Mouse (Mus musculus) mature B cell (primary cell): Measurements from ENCODE around the gene Gm5460.

Source experiments
- in situ Hi-C: fragments of 300-500 bp; cut with MboI; formaldehyde crosslinking; loops from 2 replicates; pipeline ENCODE4 v1.14.3; 2019

The Gm5460 gene

DNA sequence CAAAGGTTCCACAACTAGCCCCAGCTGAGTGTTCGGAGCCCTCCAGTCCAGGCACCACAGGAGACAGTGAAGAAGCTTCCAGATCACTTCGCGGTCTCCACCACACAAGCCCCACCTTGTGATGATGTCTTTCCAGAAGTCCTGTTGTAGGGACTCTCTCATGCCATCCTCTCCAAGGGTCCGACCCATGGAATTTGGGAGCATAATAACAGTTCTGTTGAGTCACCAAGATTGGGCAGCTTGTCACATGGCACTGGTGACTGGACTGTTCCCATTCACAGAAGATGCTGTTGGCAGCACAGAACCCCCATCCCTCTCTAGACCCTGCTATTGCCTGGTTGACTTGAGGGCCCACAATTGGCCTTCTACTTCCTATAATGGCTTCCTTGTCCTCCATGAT lies at the start of gene Gm5460:
Gene Gm5460, plus strand, starts transcription at position 378 of the 400 bp plus-strand sequence.
- in situ Hi-C loops: no loop called here

DNA sequence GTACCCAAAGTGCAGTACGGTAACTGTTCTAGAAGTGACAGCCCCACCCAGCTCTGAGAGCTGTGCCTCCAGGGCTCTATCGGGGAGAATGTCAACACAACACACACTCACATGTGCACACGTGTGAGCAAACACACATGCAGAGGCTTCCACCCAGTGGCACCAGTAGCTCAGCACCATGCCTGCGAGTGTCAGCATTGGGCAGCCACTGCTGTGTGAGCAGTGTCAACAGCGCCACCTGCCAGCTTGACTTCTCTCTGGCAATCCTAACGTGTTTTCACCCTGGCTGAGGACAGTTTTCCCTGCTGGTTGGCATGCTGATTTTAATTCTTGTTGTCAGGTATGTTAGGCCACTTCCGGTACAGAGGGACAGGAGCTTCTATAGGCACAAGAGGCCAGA lies 43.9 kb upstream of the Gm5460 start:
- in situ Hi-C loops: no loop called here

DNA sequence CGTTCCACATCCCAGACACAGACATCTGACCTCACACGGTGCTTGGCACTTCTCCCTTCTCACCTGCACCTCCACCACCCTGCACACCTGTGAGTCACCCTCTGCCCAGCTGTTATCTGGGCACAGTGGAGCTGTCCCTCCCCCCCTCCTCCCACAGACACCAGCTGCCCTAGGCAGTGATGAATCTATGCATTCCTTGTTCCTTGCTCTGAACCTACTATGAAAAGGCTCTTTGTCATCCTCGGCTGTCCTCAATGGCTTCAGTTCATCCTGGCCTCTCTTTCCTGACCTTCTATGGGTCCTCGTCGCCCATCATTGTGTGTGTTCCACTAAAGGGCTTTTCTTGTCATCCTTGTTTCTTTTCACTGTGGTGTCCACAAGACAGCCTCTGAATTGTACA lies 41.8 kb upstream of the Gm5460 start:
- in situ Hi-C loops: no loop called here

DNA sequence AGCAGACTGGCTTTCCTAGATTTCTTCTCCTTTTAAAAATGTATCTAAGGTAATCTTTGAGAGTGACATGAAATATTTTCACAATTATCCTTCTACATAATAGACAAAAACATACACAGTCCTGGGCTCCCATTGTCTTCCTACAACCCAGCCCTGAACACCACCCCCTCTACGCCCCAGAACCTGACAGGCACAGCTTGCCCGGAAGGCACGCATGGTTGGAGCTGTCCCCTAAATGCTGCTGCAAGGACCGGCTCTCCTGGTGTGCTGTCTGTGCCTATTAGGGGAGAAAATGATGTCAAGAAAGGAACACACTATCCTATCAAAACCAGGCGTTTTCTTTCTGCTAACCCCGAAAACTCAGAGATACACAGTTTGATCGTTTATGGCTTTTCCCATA lies 38.8 kb upstream of the Gm5460 start:
- in situ Hi-C loops: no loop called here

DNA sequence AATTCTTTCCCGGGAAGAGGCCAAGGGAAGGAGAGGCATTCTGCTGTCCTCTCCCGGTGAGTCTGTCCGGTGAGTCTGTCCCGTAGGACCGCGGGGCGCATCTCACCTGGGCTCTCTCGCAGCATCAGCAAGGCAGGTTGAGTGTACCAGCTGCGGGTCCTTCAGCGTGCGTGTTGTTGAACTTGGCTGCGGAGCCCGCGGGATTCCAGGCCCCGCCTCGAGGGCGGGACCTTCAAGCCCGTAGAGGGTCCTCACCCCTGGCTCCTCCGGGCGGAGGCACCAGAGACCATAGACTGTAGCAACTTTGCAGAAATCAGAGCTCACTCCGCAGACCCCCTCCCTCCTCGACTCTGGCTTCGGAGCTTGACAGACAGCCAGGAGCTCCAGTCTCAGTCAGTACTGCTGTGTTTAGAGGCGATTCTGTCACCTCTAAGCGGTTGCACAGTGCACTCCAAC lies 37.9 kb upstream of the Gm5460 start, which contains the start of gene Zfp488:
Gene Zfp488, minus strand, starts transcription at position 161 of the 456 bp plus-strand sequence.
- in situ Hi-C loops: no loop called here

DNA sequence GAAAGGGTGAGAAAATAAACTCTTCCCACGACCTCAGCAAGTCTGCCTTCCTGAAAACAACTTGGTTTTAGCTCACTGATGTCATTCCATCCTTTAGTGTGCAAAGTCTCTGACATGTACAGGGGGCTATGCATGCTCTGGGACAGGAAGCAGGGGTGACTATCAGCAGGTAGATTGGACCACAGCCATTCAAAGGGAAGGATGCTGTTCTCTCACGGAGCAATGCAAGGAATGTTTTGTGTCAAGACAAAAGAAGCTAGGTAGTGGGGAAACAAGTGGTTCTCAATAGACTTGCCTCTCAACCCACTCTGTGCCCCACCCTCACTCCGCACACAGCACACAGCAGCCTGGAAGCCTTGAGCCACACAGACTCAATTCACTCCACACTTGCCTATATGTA lies 27.4 kb upstream of the Gm5460 start:
- in situ Hi-C loops: no loop called here

DNA sequence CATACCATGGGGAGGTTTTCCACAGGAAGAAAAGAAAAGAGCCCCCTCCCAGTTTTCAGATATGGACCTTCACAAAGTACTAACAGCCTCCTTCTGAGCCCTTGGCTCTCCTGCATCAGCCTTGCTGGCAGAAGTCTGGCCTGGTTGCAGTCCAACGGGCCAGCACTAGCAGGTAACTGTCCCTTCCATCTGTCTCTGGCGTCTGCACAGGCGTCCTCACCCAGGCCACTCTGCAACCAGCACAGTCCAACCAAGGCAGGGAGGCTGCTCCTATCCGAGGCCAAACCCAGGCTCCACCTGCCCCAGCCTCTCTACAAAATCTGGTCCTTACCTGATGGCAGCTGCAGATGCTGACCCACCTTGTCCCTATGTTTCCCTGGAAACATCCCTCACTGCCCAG lies 24.6 kb upstream of the Gm5460 start:
- in situ Hi-C loops: no loop called here

DNA sequence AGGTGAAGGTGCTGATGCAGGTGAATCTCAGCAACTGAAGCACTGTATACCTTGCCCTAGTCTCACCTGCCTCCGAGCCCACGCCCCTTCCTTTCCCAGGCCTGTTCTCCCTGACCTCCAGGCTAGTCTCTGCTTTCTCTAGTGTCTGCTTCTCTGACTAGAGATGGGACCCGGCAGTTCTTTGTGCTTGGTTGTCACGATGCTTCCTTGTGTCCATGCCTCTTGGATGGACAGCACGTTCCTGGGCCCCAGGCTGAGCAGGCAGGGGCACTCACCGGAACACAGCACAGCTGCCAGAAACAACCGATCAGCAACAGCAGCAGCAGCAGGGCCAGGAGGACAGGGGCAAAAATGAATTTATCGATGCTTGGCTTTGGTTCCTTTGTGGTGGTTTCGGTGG lies 23.5 kb upstream of the Gm5460 start:
- in situ Hi-C loops: no loop called here

DNA sequence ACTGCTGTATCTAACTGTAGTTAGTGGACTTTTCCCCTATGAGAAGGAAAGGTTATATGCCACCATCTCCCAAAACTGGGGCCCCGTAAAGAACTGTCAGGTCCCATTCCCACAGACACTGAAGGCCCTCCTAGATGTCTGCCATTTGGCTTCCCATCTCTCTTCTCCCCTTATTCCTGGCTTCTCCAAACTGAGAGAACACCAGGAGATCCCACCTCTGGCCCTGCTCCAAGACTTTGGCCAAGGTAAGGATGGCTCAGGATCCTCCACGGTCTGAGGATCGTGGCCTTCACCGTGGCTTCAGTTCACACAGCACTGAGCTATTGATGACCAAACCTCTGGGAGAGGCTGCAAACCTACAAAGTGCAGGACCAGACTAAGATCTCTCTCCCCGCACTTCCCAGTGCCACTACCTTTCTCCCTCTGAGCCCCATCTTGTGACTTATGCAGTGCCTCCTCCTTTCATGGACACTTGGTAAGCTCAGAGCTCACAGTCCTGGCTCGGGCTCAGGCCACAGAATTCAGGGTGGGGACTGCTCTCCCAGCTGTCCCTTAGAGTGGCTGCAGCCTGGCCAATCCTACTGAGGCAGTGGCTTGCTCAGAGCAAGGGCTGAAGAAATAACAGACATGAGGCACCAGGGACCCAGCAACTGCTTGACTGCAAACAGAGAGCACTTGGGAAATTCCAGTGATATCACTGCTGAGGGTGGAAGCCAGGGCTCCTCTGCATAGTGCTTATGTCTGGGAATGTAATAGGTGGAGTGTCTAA lies 22.9 kb upstream of the Gm5460 start:
- in situ Hi-C loops: no loop called here

DNA sequence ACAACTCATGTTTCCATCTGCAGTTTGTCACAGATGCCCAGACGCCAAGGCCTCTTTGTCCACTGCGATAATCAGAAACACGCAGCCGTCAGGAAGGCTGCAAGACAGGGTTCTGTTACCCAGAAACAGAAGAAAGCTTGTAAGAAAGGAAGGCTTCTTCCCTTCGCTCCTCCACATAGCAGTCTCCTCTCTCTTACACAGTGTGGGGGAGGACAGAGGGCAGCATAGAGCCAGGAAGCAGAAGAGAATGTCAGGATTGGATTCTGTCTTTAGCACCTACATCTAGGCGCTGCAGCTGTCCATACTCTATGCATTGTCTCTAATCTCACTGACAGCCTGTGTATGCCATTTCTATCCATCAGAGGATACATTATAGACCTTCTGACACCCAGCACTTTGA lies 19.1 kb upstream of the Gm5460 start:
- in situ Hi-C loops: no loop called here

DNA sequence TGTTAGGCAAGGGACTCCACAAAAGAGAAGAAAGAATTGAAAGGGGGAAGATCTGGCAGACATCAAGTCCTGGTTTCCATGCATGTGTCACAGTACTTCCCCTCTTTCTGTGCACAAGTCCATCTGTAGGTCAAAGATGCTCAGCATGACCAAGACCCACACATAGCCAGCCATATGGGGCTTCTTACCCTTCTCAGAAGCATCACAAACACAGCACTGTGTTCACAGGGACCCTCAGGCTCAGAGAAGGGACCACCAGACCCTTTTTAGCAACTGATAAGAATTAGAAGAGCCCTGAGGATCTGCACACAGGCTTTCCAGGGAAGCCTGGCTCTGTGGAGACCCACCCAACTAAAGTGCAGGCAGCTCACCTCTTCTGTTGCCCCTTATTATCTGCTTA lies 16.5 kb upstream of the Gm5460 start:
- in situ Hi-C loops: no loop called here

DNA sequence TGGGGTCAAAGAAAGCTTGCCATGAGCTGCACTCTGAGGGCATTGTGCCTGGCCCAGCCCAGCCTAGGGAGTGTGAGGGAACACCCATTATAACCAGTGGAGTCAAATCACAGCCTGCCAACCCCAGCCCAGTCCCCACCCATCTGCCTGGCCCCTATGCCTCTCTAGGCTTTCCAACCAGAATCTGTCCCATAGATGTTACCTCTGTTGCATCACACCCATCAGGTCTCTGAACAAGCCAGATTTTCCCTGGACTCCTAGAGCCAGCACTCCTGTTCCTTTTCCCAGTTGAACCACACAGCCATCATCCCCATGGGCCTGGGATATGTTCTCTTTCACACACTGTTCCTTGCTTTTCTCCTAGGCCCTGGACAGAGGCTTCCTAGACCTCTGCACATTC lies 15.1 kb upstream of the Gm5460 start:
- in situ Hi-C loops: no loop called here

DNA sequence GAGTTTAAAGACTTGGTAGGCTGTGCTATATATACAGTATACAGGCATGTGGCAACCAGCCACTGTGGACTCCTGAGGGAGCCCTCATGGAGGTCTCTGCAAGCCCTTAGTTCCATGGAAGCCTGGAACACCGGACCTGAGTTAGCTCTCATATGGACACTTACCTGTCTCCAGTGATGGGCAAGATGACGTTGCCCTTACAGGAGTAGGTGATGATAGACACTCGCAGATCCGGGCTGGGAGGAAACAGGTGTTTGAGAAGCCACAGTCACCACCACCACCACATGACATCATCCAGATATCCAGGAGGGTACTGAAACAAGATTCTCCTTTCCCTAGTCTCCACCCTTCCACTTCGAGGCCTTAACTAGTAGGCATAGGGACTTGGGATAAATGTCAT lies 14.2 kb upstream of the Gm5460 start:
- in situ Hi-C loops: no loop called here

DNA sequence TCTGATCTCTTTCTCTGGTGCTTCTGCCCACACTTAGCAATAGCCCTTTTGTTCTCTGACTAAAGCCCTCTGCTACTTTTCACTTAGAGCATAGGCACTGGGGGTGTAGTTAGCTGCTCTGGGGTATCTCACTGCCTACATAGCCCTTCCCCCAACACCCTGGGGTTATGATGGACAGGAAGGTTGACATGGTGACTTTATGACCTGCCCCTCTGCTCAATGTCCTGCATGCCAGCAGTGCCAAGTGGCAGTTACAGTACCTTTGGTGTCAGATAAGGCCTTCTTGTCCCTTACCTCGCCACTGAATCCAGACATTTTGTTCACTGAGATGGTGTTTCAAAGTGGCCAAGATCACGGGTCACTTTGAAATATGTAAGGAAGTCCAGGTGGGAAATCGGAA lies 1.5 kb upstream of the Gm5460 start, which contains the start of gene Gm30083:
Gene Gm30083, minus strand, starts transcription at position 120 of the 400 bp plus-strand sequence.
- in situ Hi-C loops: no loop called here

DNA sequence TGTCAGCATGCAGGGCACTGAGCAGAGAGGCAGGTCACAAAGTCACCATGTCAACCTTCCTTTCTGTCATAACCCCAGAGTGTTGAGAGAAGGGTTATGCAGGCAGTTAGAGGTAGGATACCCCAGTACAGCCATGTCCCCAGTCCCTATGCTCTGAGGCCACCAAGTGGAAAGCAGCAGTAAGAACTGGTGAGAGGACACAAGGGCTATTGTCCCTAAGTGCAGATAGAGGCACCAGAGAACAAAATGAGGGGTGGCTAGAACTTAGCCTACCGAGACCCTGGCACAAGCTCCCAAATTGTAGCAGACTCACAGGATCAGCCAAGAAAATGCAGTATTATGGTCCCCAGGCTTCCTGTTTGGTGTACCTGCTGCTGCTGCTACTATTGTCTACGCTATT lies 380 bp downstream of the Gm5460 start:
- in situ Hi-C loops: no loop called here

DNA sequence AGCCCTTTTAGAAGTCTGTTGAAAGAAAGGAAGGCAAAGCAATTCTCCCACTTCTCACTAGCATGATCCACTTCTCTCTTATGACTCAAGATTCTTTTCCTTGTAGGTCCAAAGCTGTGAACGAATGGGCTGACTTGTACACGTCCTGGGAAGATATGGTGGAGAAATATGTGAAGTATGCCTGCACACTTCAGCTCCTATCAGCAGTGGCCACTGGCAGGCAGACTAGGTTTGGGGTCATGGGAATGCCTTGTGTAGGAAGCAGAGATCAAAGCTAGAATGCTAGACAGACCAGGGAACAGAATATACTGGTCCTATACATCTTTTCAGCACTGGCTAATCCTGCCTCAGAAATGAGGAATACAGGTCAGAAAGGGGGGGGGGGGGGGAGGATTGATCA lies 10.2 kb downstream of the Gm5460 start:
- in situ Hi-C loops: no loop called here

DNA sequence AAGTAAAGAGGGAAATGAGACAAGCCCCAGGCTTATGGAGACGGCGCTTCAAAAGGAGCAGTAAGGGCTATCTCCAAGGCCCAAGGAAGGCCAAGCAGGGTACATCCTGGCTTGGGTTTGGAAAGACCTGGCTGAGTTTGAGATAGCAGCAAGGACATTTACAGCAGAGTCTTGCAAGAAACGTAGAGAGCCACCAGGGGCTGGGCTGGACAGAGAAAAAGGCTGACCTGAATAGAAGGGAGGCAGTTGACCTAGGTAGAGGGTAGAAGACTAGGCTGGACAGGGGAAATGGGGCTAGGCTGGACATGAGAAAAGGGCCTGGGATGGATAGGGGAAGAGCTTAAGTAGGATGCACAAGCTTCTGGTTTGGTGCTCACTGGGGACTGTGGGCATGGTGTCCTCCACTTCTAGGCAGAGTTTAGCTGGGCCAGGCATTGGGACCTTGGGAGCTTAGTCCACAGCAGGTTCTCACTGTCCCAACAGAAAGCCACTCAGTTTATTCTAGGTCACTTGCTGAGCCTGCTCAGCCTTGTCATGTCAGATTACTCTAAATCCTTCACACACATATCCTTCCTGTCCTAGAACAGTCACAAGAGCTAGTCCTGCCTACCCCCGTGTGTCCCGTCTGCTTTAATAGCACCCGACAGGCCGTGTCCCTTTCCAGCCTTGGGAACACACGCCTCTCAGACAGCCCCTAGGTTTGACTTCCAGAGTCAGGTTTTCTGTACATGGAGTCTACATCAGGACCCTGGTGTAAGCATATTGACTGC lies 17.5 kb downstream of the Gm5460 start:
- in situ Hi-C loops: no loop called here

DNA sequence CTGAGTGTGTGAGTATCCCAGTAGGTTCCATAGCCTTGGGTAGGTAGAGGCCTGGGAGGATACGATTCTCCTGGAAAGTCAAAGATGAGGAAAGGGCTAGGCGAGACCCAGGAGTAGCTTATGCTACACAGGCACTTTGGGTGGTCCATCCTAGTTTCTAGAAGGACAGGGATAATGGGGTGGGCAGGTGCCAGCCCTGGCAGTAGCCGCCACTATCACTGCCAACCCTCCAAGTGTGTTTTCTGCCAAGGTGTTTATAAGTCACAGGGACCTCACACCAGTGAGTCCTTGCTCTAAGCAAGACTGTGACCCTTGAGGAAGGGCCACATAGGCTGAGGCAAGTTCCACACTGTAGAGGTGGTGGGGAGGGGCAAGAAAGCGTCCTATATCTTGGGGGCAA lies 24.7 kb downstream of the Gm5460 start:
- in situ Hi-C loops: no loop called here

DNA sequence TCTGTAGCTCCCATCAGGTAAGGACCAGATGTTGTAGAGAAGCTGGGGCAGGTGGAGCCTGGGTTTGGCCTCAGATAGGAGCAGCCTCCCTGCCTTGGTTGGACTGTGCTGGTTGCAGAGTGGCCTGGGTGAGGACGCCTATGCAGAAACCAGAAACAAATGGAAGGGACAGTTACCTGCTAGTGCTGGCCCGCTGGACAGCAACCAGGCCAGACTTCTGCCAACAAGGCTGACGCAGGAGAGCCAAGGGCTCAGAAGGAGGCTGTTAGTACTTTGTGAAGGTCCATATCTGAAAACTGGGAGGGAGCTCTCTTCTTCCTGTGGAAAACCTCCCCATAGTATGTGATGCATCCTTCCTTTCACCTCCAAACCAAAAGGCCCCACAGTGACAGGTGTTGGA lies 26.8 kb downstream of the Gm5460 start:
- in situ Hi-C loops: no loop called here

DNA sequence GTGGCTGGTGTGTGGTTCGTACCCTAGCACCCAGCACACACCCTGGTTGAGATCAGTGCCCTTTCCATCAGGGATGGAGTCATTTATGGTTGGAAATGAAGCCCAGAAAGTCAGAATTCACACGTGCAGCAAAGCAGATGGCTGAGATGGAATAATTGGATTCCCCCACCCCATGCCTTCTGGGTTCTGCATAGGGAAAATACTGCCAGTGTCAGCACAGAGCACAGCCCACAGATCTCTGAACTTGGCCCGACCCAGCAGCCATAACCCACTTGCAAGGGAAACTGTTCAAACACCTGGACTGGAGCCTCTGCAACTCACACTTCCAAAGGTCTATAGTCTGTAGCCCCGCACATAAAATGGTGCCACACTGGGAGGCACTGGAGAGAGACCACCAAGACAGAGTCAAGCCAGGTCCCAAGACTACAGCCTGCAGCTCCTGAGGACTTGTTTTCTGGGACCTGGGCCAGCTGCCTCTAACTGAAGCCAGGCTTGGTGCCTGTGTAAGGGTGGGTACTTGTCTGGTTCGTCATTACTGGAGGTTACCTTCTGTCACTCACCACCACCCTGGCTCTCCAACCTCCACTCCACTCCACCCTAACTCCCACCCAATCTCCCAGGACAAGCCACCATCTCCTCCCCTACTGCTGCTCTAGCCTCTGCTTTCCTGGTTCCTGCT lies 33.7 kb downstream of the Gm5460 start:
- in situ Hi-C loops: no loop called here

DNA sequence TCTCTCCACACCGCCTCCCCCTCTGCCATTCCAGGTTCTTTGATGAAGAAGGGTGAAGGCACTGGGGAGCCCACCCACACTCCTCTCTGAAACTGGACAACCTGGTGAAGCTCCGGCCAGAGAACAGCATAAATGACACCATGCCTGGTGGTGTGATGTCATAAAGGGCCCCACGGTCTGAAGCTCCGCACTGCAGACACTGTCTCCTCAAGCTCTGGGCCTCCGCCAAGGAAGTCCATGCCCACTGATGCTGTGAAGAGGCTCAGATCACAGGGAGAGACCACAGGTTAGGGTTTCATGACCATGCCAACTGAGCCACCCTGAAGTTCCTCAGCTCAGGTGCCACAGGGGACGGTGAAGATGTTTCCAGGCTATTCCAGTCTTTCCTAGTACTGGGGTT lies 36.0 kb downstream of the Gm5460 start, which contains the start of gene Antxrl:
Gene Antxrl, plus strand, starts transcription at position 192 of the 400 bp plus-strand sequence.
- in situ Hi-C loops: no loop called here

DNA sequence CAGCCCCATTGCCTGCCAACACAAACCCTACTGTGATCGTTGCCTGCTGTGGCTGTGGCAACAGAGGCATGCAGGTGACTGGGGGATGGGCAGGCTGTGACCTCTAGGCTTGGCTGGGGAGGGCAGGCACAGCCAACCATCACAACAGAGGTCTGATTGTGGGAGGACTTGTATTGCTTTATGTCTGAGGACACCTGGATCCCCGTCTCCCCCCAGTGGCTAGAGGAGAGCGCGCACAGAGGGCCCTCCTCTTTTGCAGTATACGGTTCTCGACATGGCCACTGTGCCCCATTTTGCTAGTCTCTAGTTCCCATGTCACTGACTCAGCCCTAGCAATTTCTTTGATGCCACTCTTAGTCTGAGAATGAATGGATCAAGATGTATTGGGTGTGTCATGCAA lies 55.1 kb downstream of the Gm5460 start:
- in situ Hi-C loops: no loop called here

DNA sequence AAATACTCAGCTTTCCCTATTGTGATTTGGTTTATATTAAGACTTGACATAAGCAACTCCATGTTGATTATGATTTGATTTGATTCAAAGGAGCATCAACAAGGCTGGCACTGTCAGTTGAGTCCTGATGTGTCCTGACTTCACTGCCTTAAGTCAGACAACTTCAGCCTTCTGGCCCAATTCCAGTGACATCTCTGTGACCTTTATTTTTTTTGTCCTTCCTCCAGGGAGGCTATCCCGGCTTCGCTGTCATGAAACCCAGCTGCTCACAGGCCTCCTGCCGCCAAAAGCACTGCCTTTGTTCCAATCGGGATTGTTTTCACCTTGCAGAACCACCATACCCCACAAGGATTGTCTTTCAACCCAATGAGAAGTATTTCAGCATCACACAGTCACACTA lies 58.8 kb downstream of the Gm5460 start:
- in situ Hi-C loops: no loop called here
